Mouse (Mus musculus): ENCODE measurements around the gene Vsig4. TPM values are rescaled to one million over a fixed set of nuclear protein-coding genes. Genes with fewer than 3 reads are reported as not detected.
"Not testable (repeated sequence)": the region's sequence is repeated elsewhere in the genome, so short reads cannot be mapped to it uniquely, and the experiment has no call there.

The Vsig4 gene
- polyA plus RNA-seq, 1 experiment: not detected

GRCm38 (mm10) chrX:96206872-96207271 is 86.4 kb downstream of the Vsig4 start:
- Histone ChIP-seq H3K4me1 (ENCODE audit: control insufficient read depth, insufficient read depth, low read length) (no peaks in the 10 kb centered on the region), H3K27ac (ENCODE audit: insufficient read depth, low read length) (no peak overlapping the region)
- TF ChIP-seq POLR2A (IDR thresholded peaks at IDR 0.05; ENCODE audit: extremely low read depth, insufficient read depth, low read length) (no peak), CTCF (IDR thresholded peaks at IDR 0.05; ENCODE audit: extremely low read depth, insufficient read depth, low read length) (no peak)

GRCm38 (mm10) chrX:96205143-96205542 is 88.1 kb downstream of the Vsig4 start:
- H3K27ac ChIP-seq (ENCODE audit: insufficient read depth, low read length); H3K4me3 ChIP-seq (ENCODE audit: insufficient read depth, low read length); H3K4me1 ChIP-seq (ENCODE audit: control insufficient read depth, insufficient read depth, low read length): not testable (repeated sequence)

More at GRCm38 (mm10) chrX:96206872-96207271, 86.4 kb downstream of the Vsig4 start:
- no peak overlapping the region for H3K4me3 ChIP-seq (ENCODE audit: insufficient read depth, low read length)

Other genes starting within 250 kb of the Vsig4 start
- gene Msn, start 197.4 kb downstream of the Vsig4 start, polyA plus RNA-seq (2012; rRNA removed): 22.9 and 24.4 TPM in 2 replicates
- 3.2 and 3.5 TPM in 2 replicates for gene Heph, start 161.9 kb upstream of the Vsig4 start, polyA plus RNA-seq (2012; rRNA removed)
- 0.09 and 0.15 TPM in 2 replicates for gene Hsf3, start 162.9 kb upstream of the Vsig4 start, polyA plus RNA-seq (2012; rRNA removed)

Data from cortical plate, adult 2 months (tissue).